Mouse (Mus musculus) CH12.LX (cell line): ENCODE measurements around the gene Slc35e1. TPM values are rescaled to one million over a fixed set of nuclear protein-coding genes. Genes with fewer than 3 reads are reported as not detected.
A peak's percentile ranks its signal among the peaks of the same experiment; 100 is the strongest.

Experiments
- DNase-seq: peaks from one replicate; pipeline ENCODE4 v3.0.0-alpha.2; 2013; ENCODE audit errors: extremely low read depth
- H3K27ac ChIP-seq: 2 replicates; pipeline ENCODE4 v1.5.1; 2012; ENCODE audit warnings: low read depth, mild to moderate bottlenecking, control low read depth, moderate library complexity; ENCODE audit not compliant: insufficient read depth
- H3K27me3 ChIP-seq: replicated peaks from 2 replicates; pipeline ENCODE3; 2012; ENCODE audit warnings: inconsistent platforms
- H3K36me3 ChIP-seq, 2 experiments: replicated peaks in 1 of 2; 2 replicates each; pipeline versions ENCODE3 to v1.6.1; 2012; ENCODE audit warnings: inconsistent platforms in 1 of 2, low read length in 1 of 2, mild to moderate bottlenecking in 1 of 2, mixed read lengths in 1 of 2, moderate library complexity in 1 of 2; ENCODE audit not compliant: control insufficient read depth in 1 of 2, insufficient read depth in 1 of 2
- H3K4me1 ChIP-seq, 2 experiments: 2 replicates each; pipeline ENCODE4 v1.6.1; 2012; ENCODE audit warnings: inconsistent platforms in 1 of 2, moderate library complexity in 1 of 2; ENCODE audit not compliant: insufficient read depth in 2 of 2, control insufficient read depth in 1 of 2
- H3K4me2 ChIP-seq: 2 replicates; pipeline ENCODE4 v1.6.1; 2012; ENCODE audit warnings: low read depth, mild to moderate bottlenecking, control low read depth; ENCODE audit not compliant: poor library complexity, insufficient read depth, severe bottlenecking
- H3K4me3 ChIP-seq, 3 experiments: fragments of 150-350 bp in 1 of 3; sonication (generic) in 1 of 3; replicated peaks in 1 of 3; 2 replicates each; pipeline versions ENCODE3 to v1.5.1; 2011 to 2012; ENCODE audit warnings: low read depth in 2 of 3, low read length in 2 of 3, mild to moderate bottlenecking in 2 of 3, moderate library complexity in 2 of 3, control low read depth in 1 of 3, improper control_type of control experiment in 1 of 3, inconsistent platforms in 1 of 3, mixed read lengths in 1 of 3; ENCODE audit not compliant: poor library complexity in 1 of 3
- H3K79me2 ChIP-seq: replicated peaks from 2 replicates; pipeline ENCODE4 v1.6.1; 2012; ENCODE audit warnings: mild to moderate bottlenecking, moderate library complexity; ENCODE audit not compliant: control insufficient read depth, poor library complexity, insufficient read depth, severe bottlenecking; ENCODE audit errors: extremely low read depth
- H3K9ac ChIP-seq: 2 replicates; pipeline ENCODE4 v1.6.1; 2012; ENCODE audit warnings: low read depth, mild to moderate bottlenecking, control low read depth, moderate library complexity; ENCODE audit not compliant: insufficient read depth
- H3K9me3 ChIP-seq: replicated peaks from 2 replicates; pipeline ENCODE3; 2012; ENCODE audit warnings: low read length, inconsistent platforms, mixed read lengths
- BHLHE40 ChIP-seq: IDR thresholded peaks from 2 replicates; pipeline ENCODE4 v1.6.1; 2011; ENCODE audit warnings: mild to moderate bottlenecking, low read depth, low read length, improper control_type of control experiment
- CHD1 ChIP-seq: IDR thresholded peaks from 2 replicates; pipeline ENCODE4 v1.6.1; 2012; ENCODE audit warnings: low read depth, low read length, improper control_type of control experiment, inconsistent platforms
- CHD2 ChIP-seq: IDR thresholded peaks from 2 replicates; pipeline ENCODE4 v1.6.1; 2011; ENCODE audit warnings: low read length, improper control_type of control experiment
- CTCF ChIP-seq, 2 experiments: IDR thresholded peaks in 1 of 2; conservative IDR thresholded peaks in 1 of 2; 2 replicates each; pipeline ENCODE4 v1.5.1; 2011 to 2012; ENCODE audit warnings: low read depth in 2 of 2, low read length in 2 of 2, improper control_type of control experiment in 1 of 2, inconsistent platforms in 1 of 2, mild to moderate bottlenecking in 1 of 2, moderate library complexity in 1 of 2
- E2F4 ChIP-seq: IDR thresholded peaks from 2 replicates; pipeline ENCODE4 v1.6.1; 2011; ENCODE audit warnings: low read depth, low read length, improper control_type of control experiment; ENCODE audit not compliant: insufficient replicate concordance
- ELF1 ChIP-seq: IDR thresholded peaks from 2 replicates; pipeline ENCODE4 v1.6.1; 2014; ENCODE audit warnings: low read depth, mild to moderate bottlenecking, inconsistent platforms, low read length, improper control_type of control experiment
- EP300 ChIP-seq: IDR thresholded peaks from 2 replicates; pipeline ENCODE4 v1.6.1; 2011; ENCODE audit warnings: low read length, improper control_type of control experiment
- ETS1 ChIP-seq: conservative IDR thresholded peaks from 2 replicates; pipeline ENCODE4 v1.6.1; 2012; ENCODE audit warnings: low read depth, mild to moderate bottlenecking, inconsistent platforms, low read length, improper control_type of control experiment, moderate library complexity
- GABPA ChIP-seq: IDR thresholded peaks from 2 replicates; pipeline ENCODE4 v1.6.1; 2012; ENCODE audit warnings: low read depth, low read length, improper control_type of control experiment, inconsistent platforms; ENCODE audit not compliant: insufficient replicate concordance
- HCFC1 ChIP-seq: IDR thresholded peaks from 2 replicates; pipeline ENCODE4 v1.6.1; 2012; ENCODE audit warnings: low read depth, mild to moderate bottlenecking, inconsistent platforms, low read length, improper control_type of control experiment
- IRF4 ChIP-seq: IDR thresholded peaks from 2 replicates; pipeline ENCODE4 v1.6.1; 2014; ENCODE audit warnings: low read depth, mild to moderate bottlenecking, inconsistent platforms, low read length, improper control_type of control experiment
- JUN ChIP-seq: IDR thresholded peaks from 2 replicates; pipeline ENCODE4 v1.6.1; 2011; ENCODE audit warnings: low read depth, mild to moderate bottlenecking, low read length, improper control_type of control experiment, moderate library complexity; ENCODE audit not compliant: insufficient read depth
- JUND ChIP-seq: conservative IDR thresholded peaks from 2 replicates; pipeline ENCODE4 v1.6.1; 2011; ENCODE audit warnings: low read depth, low read length, improper control_type of control experiment
- KAT2A ChIP-seq: IDR thresholded peaks from 2 replicates; pipeline ENCODE4 v1.6.1; 2012; ENCODE audit warnings: low read length, improper control_type of control experiment, inconsistent platforms; ENCODE audit not compliant: insufficient replicate concordance
- MAX ChIP-seq: IDR thresholded peaks from 2 replicates; pipeline ENCODE4 v1.6.1; 2011; ENCODE audit warnings: low read length, improper control_type of control experiment
- MEF2A ChIP-seq: IDR thresholded peaks from 2 replicates; pipeline ENCODE4 v1.6.1; 2014; ENCODE audit warnings: low read depth, mild to moderate bottlenecking, inconsistent platforms, low read length, improper control_type of control experiment, borderline replicate concordance
- MXI1 ChIP-seq: IDR thresholded peaks from 2 replicates; pipeline ENCODE4 v1.6.1; 2011; ENCODE audit warnings: mild to moderate bottlenecking, low read depth, low read length, improper control_type of control experiment
- MYC ChIP-seq: IDR thresholded peaks from 2 replicates; pipeline ENCODE4 v1.6.1; 2011; ENCODE audit warnings: low read depth, mild to moderate bottlenecking, improper control_type of control experiment, low read length
- NELFE ChIP-seq: IDR thresholded peaks from 2 replicates; pipeline ENCODE4 v1.6.1; 2011; ENCODE audit warnings: low read depth, low read length, improper control_type of control experiment
- POLR2A ChIP-seq: IDR thresholded peaks from 2 replicates; pipeline ENCODE4 v1.6.1; 2011; ENCODE audit warnings: low read depth, mild to moderate bottlenecking, improper control_type of control experiment, low read length
- POLR2AphosphoS2 ChIP-seq: IDR thresholded peaks from 2 replicates; pipeline ENCODE4 v1.6.1; 2011; ENCODE audit warnings: low read depth, low read length, improper control_type of control experiment
- SIN3A ChIP-seq: IDR thresholded peaks from 2 replicates; pipeline ENCODE4 v1.6.1; 2012; ENCODE audit warnings: low read length, improper control_type of control experiment, inconsistent platforms
- SMC3 ChIP-seq: IDR thresholded peaks from 2 replicates; pipeline ENCODE4 v1.6.1; 2011; ENCODE audit warnings: low read depth, low read length, improper control_type of control experiment
- TBP ChIP-seq: conservative IDR thresholded peaks from 2 replicates; pipeline ENCODE4 v1.6.1; 2011; ENCODE audit warnings: low read depth, low read length, improper control_type of control experiment
- UBTF ChIP-seq: IDR thresholded peaks from 2 replicates; pipeline ENCODE4 v1.6.1; 2012; ENCODE audit warnings: low read depth, mild to moderate bottlenecking, inconsistent platforms, low read length, improper control_type of control experiment, moderate library complexity
- ZC3H11A ChIP-seq: IDR thresholded peaks from 2 replicates; pipeline ENCODE4 v1.6.1; 2012; ENCODE audit warnings: low read depth, mild to moderate bottlenecking, inconsistent platforms, low read length, improper control_type of control experiment
- ZKSCAN1 ChIP-seq: IDR thresholded peaks from 2 replicates; pipeline ENCODE4 v1.6.1; 2012; ENCODE audit warnings: low read depth, inconsistent platforms, low read length, improper control_type of control experiment, borderline replicate concordance
- ZMIZ1 ChIP-seq: IDR thresholded peaks from 2 replicates; pipeline ENCODE4 v1.6.1; 2012; ENCODE audit warnings: low read depth, mild to moderate bottlenecking, inconsistent platforms, low read length, improper control_type of control experiment
- ZNF384 ChIP-seq: IDR thresholded peaks from 2 replicates; pipeline ENCODE4 v1.6.1; 2012; ENCODE audit warnings: low read depth, low read length, improper control_type of control experiment, inconsistent platforms
- dilution Hi-C: fragments of 300-500 bp; cut with MboI; formaldehyde crosslinking; loops from 2 replicates; pipeline ENCODE4 v1.14.3; 2020; ENCODE audit warnings: low sequenced_read_pairs; ENCODE audit not compliant: extremely low pct_unique_long_range_greater_than_20kb, extremely low pct_ligation_motif_present
- in situ Hi-C: fragments of 300-500 bp; cut with MboI; formaldehyde crosslinking; loops from 3 replicates; pipeline ENCODE4 v1.14.3; 2019; ENCODE audit warnings: low sequenced_read_pairs, low pct_ligation_motif_present, low pct_unique_long_range_greater_than_20kb, mixed read lengths
- polyA plus RNA-seq: library from polyadenylated mRNA; unstranded; fragments of >175 nt; gene quantifications from 2 replicates; pipeline ENCODE4 v1.2.1, GENCODE M21; 2012; ENCODE audit warnings: low read depth; ENCODE audit not compliant: insufficient read length
- total RNA-seq, 2 experiments: library from RNA; depleted of rRNA; stranded (reverse); fragments of 300-350 nt in 1 of 2; fragments of >200 nt in 1 of 2; gene quantifications; 2 replicates each; pipeline ENCODE4 v1.2.3; 2012 to 2014

The Slc35e1 gene
- total and polyA plus RNA-seq, 3 experiments, result 19.8 to 28.7 (median 27.2) TPM

- in situ Hi-C loops, result no loop called here
- Histone ChIP-seq H3K27me3 (no peaks in the 10 kb centered on the region), H3K4me1 (peaks cover 0 to 18% of the 10 kb centered on the region in 2 experiments; a peak in 2 of 4 replicates), H3K9me3 (no peaks in the 10 kb centered on the region), H3K4me2 (no peak overlapping the region), H3K9ac (no peak overlapping the region), H3K79me2 (peaks cover 5% of the 10 kb centered on the region), H3K36me3 (peaks cover 61 to 97% of the 10 kb centered on the region in 2 experiments), H3K4me3 (no peak overlapping the region), H3K27ac (no peak overlapping the region)
- TF ChIP-seq NELFE (no peak), SMC3 (0 out of 2 replicates have a peak, but pooled peaks have one; percentile 4), CTCF (conservative IDR thresholded peaks at IDR 0.05 in 1 of 2, IDR thresholded peaks at IDR 0.05 in 1 of 2; ENCODE audit: low read depth in 2 of 2, low read length in 2 of 2) (peak in 1 of 2 experiments; percentile 22; a peak in 1 of 4 replicates), UBTF (no peak), ZNF384 (peak; percentile 67)
- dilution Hi-C loops, result no loop called here
- DNase-seq, result peak; percentile 48
Observed at GRCm38 (mm10) chr8:72485456-72486199, 6.8 kb downstream of the Slc35e1 start.

- Histone ChIP-seq H3K36me3 (peaks cover 30 to 54% of the 10 kb centered on the region in 2 experiments), H3K27ac (peak within 1 kb of the TSS; percentile 80), H3K9me3 (peaks cover 2% of the 10 kb centered on the region), H3K4me2 (peak within 1 kb of the TSS; percentile 99), H3K79me2 (peaks cover 24% of the 10 kb centered on the region), H3K27me3 (no peaks in the 10 kb centered on the region), H3K9ac (peak within 1 kb of the TSS; percentile 89), H3K4me1 (peaks cover 7 to 28% of the 10 kb centered on the region in 2 experiments), H3K4me3 (peak within 1 kb of the TSS; percentile 82 to 95 (median 83))
- peak; percentile 98 for DNase-seq
- dilution Hi-C loops, result no loop called here
- in situ Hi-C loops, result no loop called here
- peak; percentile 92 for TF ChIP-seq ZMIZ1
- peak; percentile 32; the same call in 1 of the 2 replicates for TF ChIP-seq GABPA
- TF ChIP-seq ELF1, result peak; percentile 96
- TF ChIP-seq MXI1, result peak; percentile 83; the same call in 1 of the 2 replicates
- TF ChIP-seq SIN3A, result peak; percentile 76; the same call in 1 of the 2 replicates
- peak; percentile 79 for TF ChIP-seq BHLHE40
- TF ChIP-seq MAX, result peak; percentile 92
- TF ChIP-seq JUND, result no peak
- TF ChIP-seq POLR2A, result peak; percentile 96
- no peak for TF ChIP-seq JUN
- no peak; the same call in none of the 2 replicates for TF ChIP-seq MYC
- TF ChIP-seq TBP, result peak; percentile 86
- peak; percentile 95; the same call in 1 of the 2 replicates for TF ChIP-seq E2F4
- TF ChIP-seq POLR2AphosphoS2, result no peak; the same call in 1 of the 2 replicates
- peak; percentile 96 for TF ChIP-seq KAT2A
- TF ChIP-seq ETS1, result 0 out of 2 replicates have a peak, but pooled peaks have one; percentile 29
- TF ChIP-seq CHD1, result no peak
- TF ChIP-seq IRF4, result 0 out of 2 replicates have a peak, but pooled peaks have one; percentile 60
- no peak for TF ChIP-seq ZC3H11A
- TF ChIP-seq HCFC1, result peak; percentile 91
- no peak for TF ChIP-seq CHD2
- peak; percentile 95; the same call in 1 of the 2 replicates for TF ChIP-seq NELFE
- 0 out of 2 replicates have a peak, but pooled peaks have one; percentile 38 for TF ChIP-seq UBTF
- TF ChIP-seq ZKSCAN1, result no peak
- peak; percentile 57; the same call in 1 of the 2 replicates for TF ChIP-seq MEF2A
- TF ChIP-seq EP300, result no peak
Observed at GRCm38 (mm10) chr8:72474826-72475546, 17.4 kb downstream of the Slc35e1 start, which contains the start of gene Cherp. TSS of gene Cherp (minus strand) at chr8:72475226.
